Mouse (Mus musculus): ENCODE measurements around the gene Tcirg1. TPM values are rescaled to one million over a fixed set of nuclear protein-coding genes. Genes with fewer than 3 reads are reported as not detected.

Gene Tcirg1
- polyA plus RNA-seq, 1 experiment: 488 TPM

DNA sequence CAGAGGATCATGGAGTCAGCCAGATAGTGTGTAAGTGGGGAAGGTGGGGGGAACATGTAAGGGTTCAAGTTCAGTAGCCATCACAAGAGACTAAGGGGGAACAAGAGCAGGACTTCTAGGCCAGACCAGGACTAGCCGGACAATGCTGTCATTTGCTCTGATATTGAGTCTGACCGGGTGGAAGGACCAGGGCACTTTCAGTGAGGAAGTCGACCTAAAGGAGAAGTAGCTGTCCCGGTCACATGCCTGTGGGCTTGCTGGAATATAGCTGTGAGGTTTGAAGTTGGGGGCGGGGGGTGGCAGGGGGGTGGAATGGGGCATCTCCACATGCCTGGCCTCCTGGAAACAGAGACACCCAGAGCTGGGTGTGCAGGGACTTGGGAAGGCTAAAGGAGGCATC is 7.6 kb upstream of the Tcirg1 start:
- TF ChIP-seq POLR2A (IDR thresholded peaks at IDR 0.05; ENCODE audit: borderline replicate concordance, low read depth, low read length) (0 out of 2 replicates have a peak, but pooled peaks have one; percentile 48), CTCF (IDR thresholded peaks at IDR 0.05; ENCODE audit: low read depth, low read length) (no peak)
- Histone ChIP-seq H3K27ac (ENCODE audit: insufficient read depth, low read depth, low read length) (peak overlapping the region; percentile 96), H3K4me1 (ENCODE audit: control insufficient read depth, insufficient read depth, low read length) (peaks cover 49% of the 10 kb centered on the region), H3K4me3 (ENCODE audit: insufficient read depth, low read length) (no peak overlapping the region)

DNA sequence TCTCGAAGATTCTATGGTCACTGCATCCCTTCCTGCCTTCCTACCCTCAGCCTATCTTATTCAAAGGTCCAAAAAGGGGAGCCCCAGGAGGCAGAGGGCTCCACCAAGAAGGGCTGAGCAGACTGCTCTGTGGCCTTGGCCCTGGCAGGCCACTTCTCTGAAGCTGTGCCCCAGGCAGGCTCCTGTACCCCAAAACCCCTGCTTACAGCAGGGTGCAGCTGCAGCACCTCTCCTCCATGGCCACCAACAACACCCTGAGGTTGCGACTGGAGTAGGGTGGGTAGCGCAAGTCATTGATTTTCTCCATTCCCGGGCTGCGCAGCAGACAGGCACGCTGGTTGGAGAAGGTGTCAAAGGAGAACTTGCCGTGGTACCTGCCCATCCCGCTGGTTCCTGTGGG is 6.8 kb upstream of the Tcirg1 start:
- Histone ChIP-seq H3K27ac (ENCODE audit: insufficient read depth, low read depth, low read length) (peak overlapping the region; percentile 90), H3K4me1 (ENCODE audit: control insufficient read depth, insufficient read depth, low read length) (peaks cover 56% of the 10 kb centered on the region)
- TF ChIP-seq POLR2A (IDR thresholded peaks at IDR 0.05; ENCODE audit: borderline replicate concordance, low read depth, low read length) (no peak), CTCF (IDR thresholded peaks at IDR 0.05; ENCODE audit: low read depth, low read length) (no peak)

DNA sequence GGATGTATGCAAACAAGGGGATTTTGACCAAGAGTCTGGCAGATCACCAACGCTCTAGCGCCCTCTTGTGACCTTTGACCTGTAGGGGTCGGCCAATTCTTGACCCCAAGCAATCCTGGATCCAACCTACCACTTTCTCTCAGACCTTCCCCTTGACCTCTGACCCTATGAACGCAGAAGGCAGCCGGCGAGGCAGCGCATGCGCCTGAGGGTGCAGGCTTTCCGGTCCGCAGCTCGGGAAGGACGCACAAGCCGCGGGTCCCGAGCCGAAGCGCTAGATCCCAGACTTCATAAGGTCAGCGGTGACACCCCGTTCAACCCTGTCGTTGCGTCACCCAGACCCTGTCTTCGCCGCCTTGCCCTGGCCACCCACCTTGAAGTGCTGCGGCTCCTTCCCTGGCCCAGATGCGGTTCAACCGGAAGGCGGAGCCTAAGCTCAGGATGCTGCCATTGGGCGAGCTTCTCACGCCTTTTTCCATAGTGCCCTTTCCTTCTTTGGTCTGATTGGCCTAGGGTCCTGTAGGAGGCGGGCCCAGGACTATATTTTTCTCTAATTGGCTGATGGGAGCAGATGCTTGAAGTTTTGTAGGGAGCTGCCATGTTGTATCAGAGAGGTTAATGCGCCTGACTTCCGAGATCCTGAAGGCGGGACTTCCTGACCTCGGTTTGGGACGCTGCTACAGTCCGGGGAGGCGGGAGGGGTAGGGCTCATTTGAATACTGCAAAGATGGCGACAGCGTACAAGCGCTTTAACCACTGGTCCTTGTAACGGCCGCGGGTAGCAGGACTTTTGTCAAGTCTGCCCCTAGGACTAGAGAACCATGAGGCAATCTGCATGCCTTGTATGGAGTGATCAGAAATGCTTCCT is 5.6 kb upstream of the Tcirg1 start, which contains the start of gene Ndufs8:
Gene Ndufs8 (minus strand): TSS at position 438 of the 868 bp plus-strand sequence.
- peak within 1 kb of the TSS; percentile 76 for H3K4me3 ChIP-seq (ENCODE audit: insufficient read depth, low read length)
- TF ChIP-seq POLR2A (IDR thresholded peaks at IDR 0.05; ENCODE audit: borderline replicate concordance, low read depth, low read length): peak; percentile 38; the same call in 1 of the 2 replicates
- TF ChIP-seq CTCF (IDR thresholded peaks at IDR 0.05; ENCODE audit: low read depth, low read length): no peak
- H3K4me1 ChIP-seq (ENCODE audit: control insufficient read depth, insufficient read depth, low read length): peaks cover 63% of the 10 kb centered on the region
- peak within 1 kb of the TSS; percentile 99 for H3K27ac ChIP-seq (ENCODE audit: insufficient read depth, low read depth, low read length)

More for the DNA sequence above, 6.8 kb upstream of the Tcirg1 start:
- H3K4me3 ChIP-seq (ENCODE audit: insufficient read depth, low read length): peak overlapping the region; percentile 73

DNA sequence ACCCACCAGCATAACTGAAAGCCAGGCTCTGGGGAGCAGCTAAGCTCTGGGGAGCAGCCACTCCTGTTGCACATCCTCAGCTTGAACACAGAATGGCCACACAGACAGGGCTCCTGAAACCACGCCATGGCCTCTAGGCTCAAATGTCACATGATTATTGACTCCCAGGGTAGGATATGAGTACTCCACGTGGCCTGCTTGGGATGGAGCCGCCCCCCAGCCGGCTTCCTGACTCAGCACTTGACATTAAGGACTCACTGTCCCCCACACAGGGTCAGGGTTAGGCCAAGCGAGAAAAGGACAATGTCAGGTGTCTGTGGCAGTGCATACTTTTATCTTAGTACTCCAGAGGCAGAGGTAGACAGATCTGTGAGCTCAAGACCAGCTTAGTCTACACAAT is 3.3 kb upstream of the Tcirg1 start:
- TF ChIP-seq CTCF (IDR thresholded peaks at IDR 0.05; ENCODE audit: low read depth, low read length) (peak; percentile 22; the same call in 1 of the 2 replicates), POLR2A (IDR thresholded peaks at IDR 0.05; ENCODE audit: borderline replicate concordance, low read depth, low read length) (peak; percentile 63; the same call in 1 of the 2 replicates)
- Histone ChIP-seq H3K4me1 (ENCODE audit: control insufficient read depth, insufficient read depth, low read length) (peaks cover 53% of the 10 kb centered on the region), H3K4me3 (ENCODE audit: insufficient read depth, low read length) (0 out of 2 replicates have a peak overlapping the region, but pooled peaks have one; percentile 9), H3K27ac (ENCODE audit: insufficient read depth, low read depth, low read length) (peak overlapping the region; percentile 99)

DNA sequence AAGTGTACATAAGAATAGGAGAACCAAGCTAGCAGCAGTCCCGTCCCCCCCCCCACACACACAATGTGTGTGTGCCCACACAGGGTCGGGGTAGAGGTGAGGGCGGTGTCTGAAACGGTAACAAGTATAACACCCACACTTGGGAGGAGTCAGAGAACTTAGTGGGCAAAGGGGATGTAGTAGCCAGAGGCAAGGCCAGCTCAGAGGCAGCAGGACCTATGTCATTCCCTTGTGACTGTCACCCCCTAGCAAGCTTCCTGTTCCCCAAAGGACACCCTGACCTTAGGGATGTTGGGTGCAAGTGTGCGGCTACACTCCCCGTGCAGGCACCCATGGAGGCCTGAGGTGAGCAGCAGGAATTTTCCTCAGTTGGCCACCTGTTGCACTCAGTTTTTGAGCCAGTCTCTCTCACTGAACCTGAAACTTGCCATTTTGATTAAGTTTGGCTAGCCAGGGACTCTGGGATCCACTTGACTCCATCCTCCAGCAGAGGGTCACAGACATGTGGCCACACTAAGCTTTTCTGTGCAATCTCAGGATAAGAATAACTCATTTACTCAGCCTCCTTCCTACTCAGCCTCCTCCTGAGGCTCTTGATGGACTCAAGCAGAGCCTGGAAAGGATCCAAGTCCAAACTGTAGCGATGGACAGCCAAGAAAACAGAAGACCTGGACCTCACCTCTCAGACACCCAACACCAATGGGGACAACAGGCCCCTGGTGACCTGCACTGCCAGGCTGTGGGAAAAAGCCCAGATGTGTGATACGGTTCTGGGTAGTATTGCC is 1.1 kb upstream of the Tcirg1 start:
- Histone ChIP-seq H3K4me1 (ENCODE audit: control insufficient read depth, insufficient read depth, low read length) (peaks cover 49% of the 10 kb centered on the region), H3K27ac (ENCODE audit: insufficient read depth, low read depth, low read length) (peak overlapping the region; percentile 99), H3K4me3 (ENCODE audit: insufficient read depth, low read length) (peak overlapping the region; percentile 73)

DNA sequence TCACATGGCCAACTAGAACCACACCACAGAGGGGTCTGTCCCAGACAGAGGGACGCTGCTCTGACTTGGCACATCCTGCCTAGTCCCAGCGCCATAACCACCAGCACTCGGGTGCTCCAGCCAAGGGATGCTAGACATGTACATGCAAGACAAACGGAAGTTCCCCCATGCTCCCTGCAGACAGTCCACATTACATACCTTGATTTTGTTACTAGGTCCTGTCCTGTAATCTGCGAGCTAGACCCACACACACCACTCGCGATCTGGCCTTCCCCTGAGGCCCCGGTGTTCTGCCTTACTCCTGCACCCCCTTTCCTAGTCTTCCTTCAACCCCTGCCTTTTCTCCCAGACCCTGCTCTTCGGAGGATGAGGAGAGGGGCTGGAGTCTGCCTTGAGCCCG is 607 bp downstream of the Tcirg1 start:
- TF ChIP-seq POLR2A (IDR thresholded peaks at IDR 0.05; ENCODE audit: borderline replicate concordance, low read depth, low read length) (no peak), CTCF (IDR thresholded peaks at IDR 0.05; ENCODE audit: low read depth, low read length) (no peak)
- peak overlapping the region; percentile 95 for H3K27ac ChIP-seq (ENCODE audit: insufficient read depth, low read depth, low read length)
- H3K4me1 ChIP-seq (ENCODE audit: control insufficient read depth, insufficient read depth, low read length): peaks cover 57% of the 10 kb centered on the region
- peak overlapping the region; percentile 94 for H3K4me3 ChIP-seq (ENCODE audit: insufficient read depth, low read length)

More for the DNA sequence above, 1.1 kb upstream of the Tcirg1 start:
- TF ChIP-seq POLR2A (IDR thresholded peaks at IDR 0.05; ENCODE audit: borderline replicate concordance, low read depth, low read length) (no peak), CTCF (IDR thresholded peaks at IDR 0.05; ENCODE audit: low read depth, low read length) (no peak)

DNA sequence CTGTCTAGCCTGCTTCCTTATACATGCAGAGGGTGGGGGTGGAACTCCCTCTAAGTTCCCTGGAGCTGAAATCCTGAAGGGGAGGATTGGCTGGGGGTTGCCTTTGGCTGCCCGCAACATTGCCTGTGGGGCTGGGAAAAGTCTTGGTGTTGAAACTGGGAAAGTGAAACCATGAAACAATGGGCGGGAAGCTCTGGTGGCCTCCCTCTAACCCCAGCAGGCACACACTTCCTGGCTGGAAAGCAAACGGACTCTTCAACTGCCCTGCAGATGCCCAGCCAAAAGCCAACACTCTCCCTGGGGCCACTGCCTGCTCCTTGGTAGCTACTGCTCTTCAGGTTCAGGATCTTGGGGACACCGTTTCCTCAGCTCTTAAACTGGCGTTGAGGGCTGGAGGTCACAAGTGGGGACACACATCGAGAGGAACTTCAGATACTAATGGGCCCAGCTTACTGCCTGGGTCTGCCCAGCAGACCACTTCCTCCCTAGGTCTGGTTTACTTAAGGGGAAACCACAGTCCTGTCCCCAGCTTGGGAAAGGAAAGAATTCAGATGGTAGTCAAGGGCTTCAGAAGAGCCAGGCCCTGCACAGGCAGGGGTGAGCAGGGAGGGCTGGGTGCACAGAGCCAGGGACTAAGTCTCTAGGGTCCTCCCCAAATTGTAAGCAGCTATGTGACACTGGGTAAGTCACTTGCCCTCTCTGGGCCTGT is 1.5 kb downstream of the Tcirg1 start:
- Histone ChIP-seq H3K27ac (ENCODE audit: insufficient read depth, low read depth, low read length) (peak overlapping the region; percentile 95), H3K4me3 (ENCODE audit: insufficient read depth, low read length) (peak overlapping the region; percentile 94), H3K4me1 (ENCODE audit: control insufficient read depth, insufficient read depth, low read length) (peaks cover 50% of the 10 kb centered on the region)
- TF ChIP-seq CTCF (IDR thresholded peaks at IDR 0.05; ENCODE audit: low read depth, low read length): no peak
- no peak for TF ChIP-seq POLR2A (IDR thresholded peaks at IDR 0.05; ENCODE audit: borderline replicate concordance, low read depth, low read length)

DNA sequence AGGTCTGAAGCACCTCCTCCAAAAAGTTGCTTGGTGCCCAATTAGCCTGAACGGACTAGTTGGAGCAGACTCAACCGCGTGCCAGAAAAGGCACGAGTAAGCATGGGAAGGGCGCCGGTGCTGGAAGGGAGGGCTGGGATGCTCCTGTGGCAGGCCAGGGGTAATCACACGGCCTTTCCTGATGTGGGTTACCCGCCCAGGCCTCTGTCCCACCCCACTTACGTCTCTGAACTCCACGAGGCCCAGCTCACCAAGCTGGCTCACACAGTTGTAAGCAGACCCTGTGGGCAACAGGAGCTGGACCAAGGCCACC is 2.6 kb downstream of the Tcirg1 start:
- H3K4me1 ChIP-seq (ENCODE audit: control insufficient read depth, insufficient read depth, low read length): peaks cover 47% of the 10 kb centered on the region
- H3K27ac ChIP-seq (ENCODE audit: insufficient read depth, low read depth, low read length): peak overlapping the region; percentile 95; the same call in 1 of the 2 replicates
- peak overlapping the region; percentile 94 for H3K4me3 ChIP-seq (ENCODE audit: insufficient read depth, low read length)
- TF ChIP-seq POLR2A (IDR thresholded peaks at IDR 0.05; ENCODE audit: borderline replicate concordance, low read depth, low read length): no peak
- TF ChIP-seq CTCF (IDR thresholded peaks at IDR 0.05; ENCODE audit: low read depth, low read length): no peak

DNA sequence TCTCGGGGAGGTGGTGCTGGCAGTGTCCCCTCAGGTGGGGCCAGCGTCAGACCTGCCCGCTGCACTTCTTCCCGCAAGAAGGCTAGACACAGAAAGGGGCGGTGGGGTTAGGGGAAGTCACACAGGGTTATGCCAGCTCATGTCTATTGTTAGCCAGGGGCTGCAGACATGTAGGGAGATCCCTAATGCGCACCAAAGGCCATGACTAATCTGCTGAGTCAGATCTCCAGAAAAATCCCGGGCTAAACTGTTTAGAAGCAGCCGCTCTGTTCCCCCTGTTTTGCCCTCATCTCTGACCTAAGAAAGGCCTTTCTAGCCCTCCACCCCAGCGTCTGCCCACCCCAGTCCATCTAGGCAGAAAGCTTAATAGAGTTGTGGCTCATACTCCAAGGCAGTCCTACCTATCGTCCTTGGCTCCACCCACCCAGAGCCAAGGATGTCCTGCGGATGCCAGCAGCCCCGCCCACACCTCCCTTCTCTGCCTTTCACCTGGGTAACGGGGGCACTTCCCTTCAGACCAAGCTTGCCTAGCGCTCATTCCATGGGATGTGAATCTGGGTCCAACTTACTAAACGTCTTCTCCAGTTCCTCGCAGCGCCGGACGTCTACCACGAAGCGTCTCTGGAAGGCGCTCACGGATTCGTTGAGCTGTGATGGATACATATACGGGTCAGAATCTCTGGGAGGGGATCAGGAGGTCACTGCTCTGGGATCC is 3.1 kb downstream of the Tcirg1 start:
- Histone ChIP-seq H3K4me1 (ENCODE audit: control insufficient read depth, insufficient read depth, low read length) (peaks cover 47% of the 10 kb centered on the region), H3K27ac (ENCODE audit: insufficient read depth, low read depth, low read length) (no peak overlapping the region), H3K4me3 (ENCODE audit: insufficient read depth, low read length) (peak overlapping the region; percentile 94)
- TF ChIP-seq POLR2A (IDR thresholded peaks at IDR 0.05; ENCODE audit: borderline replicate concordance, low read depth, low read length) (no peak), CTCF (IDR thresholded peaks at IDR 0.05; ENCODE audit: low read depth, low read length) (no peak)
